Mouse (Mus musculus) stomach, postnatal 0 days (tissue): ENCODE results near the gene Gm10226.

Experiments used
- CTCF ChIP-seq: IDR thresholded peaks from 2 replicates; pipeline ENCODE4 v1.5.1; 2016; ENCODE audit warnings: antibody characterized with exemption, low read depth, mild to moderate bottlenecking, moderate library complexity
- EP300 ChIP-seq: optimal IDR thresholded peaks from 2 replicates; pipeline ENCODE3; 2016; ENCODE audit warnings: antibody characterized with exemption

GRCm38 (mm10) chr17:21702281-21703240, 10.9 kb downstream of the Gm10226 start:
- TF ChIP-seq CTCF (no peak), EP300 (no peak)
